Mouse (Mus musculus) liver, postnatal 0 days (tissue): ENCODE measurements around the gene Nfib.

Source experiments
- CTCF ChIP-seq: sonication (generic); IDR thresholded peaks from 2 replicates; pipeline ENCODE4 v1.5.1; 2016; ENCODE audit warnings: antibody characterized with exemption, low read depth
- EP300 ChIP-seq: IDR thresholded peaks from 2 replicates; pipeline ENCODE4 v1.6.1; 2016; ENCODE audit warnings: antibody characterized with exemption, low read depth, mild to moderate bottlenecking

- TF ChIP-seq CTCF (no peak), EP300 (no peak)
Observed at GRCm38 (mm10) chr4:82392496-82392895, 313.1 kb downstream of the Nfib start.
